Mouse (Mus musculus) ES-E14 (cell line): ENCODE results near the gene Stub1.

Experiments used
- CHD2 ChIP-seq: IDR thresholded peaks from 2 replicates; pipeline ENCODE4 v1.6.1; 2014; ENCODE audit warnings: mild to moderate bottlenecking, low read depth, low read length, inconsistent platforms
- MAFK ChIP-seq: IDR thresholded peaks from 2 replicates; pipeline ENCODE4 v1.6.1; 2014; ENCODE audit warnings: mild to moderate bottlenecking, low read depth, low read length, inconsistent platforms; ENCODE audit not compliant: insufficient read depth
- ZC3H11A ChIP-seq: IDR thresholded peaks from 2 replicates; pipeline ENCODE4 v1.6.1; 2012; ENCODE audit warnings: low read depth, mild to moderate bottlenecking, inconsistent platforms, low read length, borderline replicate concordance
- ZNF384 ChIP-seq: IDR thresholded peaks from 2 replicates; pipeline ENCODE4 v1.6.1; 2012; ENCODE audit warnings: low read depth, low read length, inconsistent platforms

GRCm38 (mm10) chr17:25861704-25862612 is 28.8 kb upstream of the Stub1 start:
- TF ChIP-seq MAFK, result no peak
- no peak for TF ChIP-seq ZNF384
- TF ChIP-seq ZC3H11A, result no peak
- no peak for TF ChIP-seq CHD2
